Mouse (Mus musculus): ENCODE measurements around the gene Ric3.
"Not testable (repeated sequence)": the region's sequence is repeated elsewhere in the genome, so short reads cannot be mapped to it uniquely, and the experiment has no call there.

Gene Ric3

GRCm38 (mm10) chr7:109083113-109083812, at the start of gene Ric3:
Gene Ric3, minus strand, starts transcription at chr7:109083331.
- peak; percentile 90 for DNase-seq

DNA sequence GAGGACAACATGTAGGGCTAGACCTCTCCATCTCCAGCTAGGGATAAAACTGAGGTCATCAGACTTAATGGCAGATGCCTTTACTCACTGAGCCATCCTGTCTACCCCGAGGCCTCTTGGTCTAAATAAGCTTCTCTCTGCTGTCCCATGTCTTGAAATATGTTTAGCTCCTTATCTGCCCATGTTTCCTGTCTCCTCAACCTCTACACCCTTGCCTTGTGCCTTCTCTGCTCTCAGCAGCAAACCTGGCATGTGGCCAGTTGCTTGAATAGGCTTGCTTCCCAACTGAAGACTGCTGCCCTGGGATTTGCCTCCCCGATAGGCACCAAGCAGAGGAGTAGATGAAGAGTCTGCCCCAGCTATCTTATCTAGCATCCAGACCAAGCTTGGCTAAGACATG, 48.4 kb upstream of the Ric3 start:
- DNase-seq: no peak

- DNase-seq: no peak
Observed at GRCm38 (mm10) chr7:109129946-109130686, 47.0 kb upstream of the Ric3 start.

GRCm38 (mm10) chr7:109129442-109129841, 46.3 kb upstream of the Ric3 start:
- DNase-seq: no peak

GRCm38 (mm10) chr7:109115929-109116328, 32.8 kb upstream of the Ric3 start:
- no peak for DNase-seq

GRCm38 (mm10) chr7:109115488-109115887, 32.4 kb upstream of the Ric3 start:
- not testable (repeated sequence) for DNase-seq

- no peak for DNase-seq
Observed at GRCm38 (mm10) chr7:109114950-109115349, 31.8 kb upstream of the Ric3 start.

GRCm38 (mm10) chr7:109111000-109111399, 27.9 kb upstream of the Ric3 start:
- DNase-seq: no peak

DNA sequence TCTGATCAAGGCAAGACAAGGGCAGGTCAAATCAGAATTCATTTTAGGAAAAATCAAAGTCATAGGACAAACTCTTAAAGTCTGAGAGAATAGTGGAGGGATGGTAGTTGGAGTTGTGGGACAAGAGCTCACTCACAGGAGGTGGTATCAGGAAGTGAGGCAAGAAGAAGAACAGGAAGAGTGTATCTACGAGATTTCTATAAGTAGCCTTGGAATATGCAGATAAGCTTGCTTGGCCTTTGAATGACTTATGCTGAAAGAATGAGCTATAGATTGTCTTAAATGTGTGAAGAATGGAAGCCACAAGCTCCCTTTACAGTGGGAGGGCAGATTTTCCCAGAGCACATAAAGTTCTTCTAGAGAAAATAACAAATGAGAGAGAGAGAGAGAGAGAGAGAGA, 21.8 kb upstream of the Ric3 start:
- DNase-seq: no peak

DNA sequence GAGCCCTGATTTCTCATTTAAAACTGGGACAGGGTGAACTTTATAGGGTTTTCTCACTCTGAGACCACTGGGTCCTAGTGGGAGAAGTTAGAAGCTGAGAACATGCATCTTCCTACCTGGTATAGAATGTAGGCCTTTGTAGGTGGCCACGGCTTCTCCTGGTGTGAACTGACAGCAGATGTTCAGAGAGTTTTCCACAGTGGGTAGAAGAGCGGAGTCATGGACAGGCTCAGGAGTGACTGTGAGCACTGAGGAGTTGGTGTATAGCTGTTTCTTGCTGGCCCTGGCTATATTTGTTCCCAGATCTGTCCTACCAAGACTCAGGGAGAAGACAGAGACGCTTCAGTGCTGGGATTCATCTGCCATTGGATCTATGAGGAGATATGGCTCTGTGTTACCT, 18.0 kb upstream of the Ric3 start:
- no peak for DNase-seq

GRCm38 (mm10) chr7:109098145-109099018, 15.3 kb upstream of the Ric3 start:
- DNase-seq: peak; percentile 43

- no peak for DNase-seq
Observed at GRCm38 (mm10) chr7:109097203-109097602, 14.1 kb upstream of the Ric3 start.

DNA sequence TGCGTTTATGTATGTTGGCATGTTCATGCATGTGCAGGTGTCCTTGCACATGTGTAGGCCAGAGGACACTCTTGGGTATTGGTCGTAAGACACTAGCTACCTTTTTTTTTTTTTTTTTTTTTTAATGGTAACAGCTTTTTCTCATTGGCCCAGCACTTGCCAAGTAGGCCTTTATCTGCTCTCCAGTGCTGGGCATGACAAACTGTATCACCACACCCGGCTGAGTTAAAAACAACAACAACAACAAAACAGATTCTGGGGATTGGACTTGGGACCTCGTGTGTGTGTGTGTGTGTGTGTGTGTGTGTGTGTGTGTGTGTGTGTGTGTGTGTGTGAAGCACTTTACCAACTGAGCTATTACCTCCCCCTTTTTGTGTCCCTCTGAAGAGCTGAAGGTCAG, 13.5 kb upstream of the Ric3 start:
- DNase-seq: no peak

- no peak for DNase-seq
Observed at GRCm38 (mm10) chr7:109094294-109094693, 11.2 kb upstream of the Ric3 start.

GRCm38 (mm10) chr7:109091316-109091715, 8.2 kb upstream of the Ric3 start:
- DNase-seq: not testable (repeated sequence)

DNA sequence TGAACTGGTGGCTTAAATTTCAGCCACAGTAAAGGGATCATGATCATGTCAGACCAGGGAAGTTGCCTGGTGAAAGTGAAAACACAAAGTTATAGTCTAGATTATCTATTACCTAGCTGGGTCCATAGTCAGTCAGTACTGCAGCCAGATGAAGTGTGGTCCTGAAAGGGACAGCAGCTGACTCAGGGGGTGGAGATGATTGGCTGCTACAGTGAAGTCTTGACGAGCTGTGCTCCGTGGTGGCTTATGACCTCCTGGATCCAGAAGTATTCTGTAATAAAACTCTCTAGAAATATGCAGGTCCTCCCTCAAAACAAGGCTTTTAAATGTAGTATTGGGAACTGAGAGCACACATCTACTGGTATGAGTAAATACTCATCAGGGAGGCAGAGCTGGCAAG, 3.8 kb upstream of the Ric3 start:
- no peak for DNase-seq

- no peak for DNase-seq
Observed at GRCm38 (mm10) chr7:109083813-109084184, 668 bp upstream of the Ric3 start.

GRCm38 (mm10) chr7:109082269-109083112, 640 bp downstream of the Ric3 start:
- DNase-seq: no peak

GRCm38 (mm10) chr7:109072326-109072725, 10.8 kb downstream of the Ric3 start:
- no peak for DNase-seq

DNA sequence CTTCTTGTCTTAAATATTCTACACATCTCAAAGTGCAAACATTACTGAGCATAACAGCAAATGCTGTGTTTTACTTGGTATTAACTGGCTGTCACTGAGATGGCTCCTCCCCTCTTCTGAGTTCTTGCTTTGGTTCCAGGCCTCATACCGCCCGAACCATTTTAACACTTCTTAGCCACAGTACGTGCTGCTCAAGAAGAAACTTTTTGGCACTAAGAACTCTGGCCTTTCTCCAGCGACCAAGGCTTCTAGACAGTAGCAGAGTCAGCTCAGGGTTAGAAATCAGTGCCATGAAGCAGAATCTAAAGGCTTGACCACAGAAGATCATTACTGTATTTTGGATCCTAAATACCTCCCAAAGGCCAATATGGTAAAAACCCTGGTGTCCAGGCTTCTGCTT, 13.5 kb downstream of the Ric3 start:
- no peak for DNase-seq

DNA sequence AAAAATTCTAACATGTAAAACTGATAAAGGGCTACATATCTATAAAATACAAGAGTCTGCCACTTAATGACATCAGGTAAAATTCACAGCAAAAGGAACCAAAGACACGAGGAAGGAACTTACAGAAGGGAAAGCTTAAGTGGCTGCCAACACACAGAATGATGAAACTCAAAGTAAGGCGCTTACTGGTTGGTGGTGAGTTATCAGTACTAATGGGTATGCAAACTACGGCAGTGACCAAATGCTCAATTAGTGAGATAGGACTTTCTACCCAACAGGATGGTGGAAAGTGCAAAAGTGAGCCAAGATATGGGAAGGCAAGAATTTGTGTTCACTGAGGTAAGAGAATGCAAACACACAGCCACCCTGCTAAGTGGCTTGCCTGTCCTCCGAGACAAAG, 23.6 kb downstream of the Ric3 start:
- DNase-seq: no peak

- DNase-seq: peak; percentile 89
Observed at GRCm38 (mm10) chr7:109050831-109051230, 32.3 kb downstream of the Ric3 start.

DNA sequence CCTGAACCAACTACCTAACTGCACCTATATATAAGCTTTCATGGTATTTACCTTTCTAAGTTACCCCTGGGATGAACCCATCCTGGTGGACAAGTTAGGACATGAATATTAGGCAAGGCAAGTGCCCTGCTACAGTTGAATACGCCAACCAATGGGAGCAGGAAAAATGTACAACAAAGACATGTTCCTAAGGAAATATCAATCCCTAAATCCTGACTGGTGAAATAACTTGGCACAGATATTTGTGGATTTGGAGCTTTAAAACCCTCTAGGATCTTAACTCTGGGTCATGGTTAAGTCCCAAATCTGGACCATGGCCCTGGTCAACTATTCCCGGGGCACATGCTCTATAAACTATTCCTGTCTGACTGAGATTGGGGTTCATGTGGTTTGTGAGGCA, 37.3 kb downstream of the Ric3 start:
- DNase-seq: no peak

Data from cerebellum, adult 11-12 months (tissue).